21 mouse cellular contexts compared by ENCODE assay signal in the genomic region with DNA sequence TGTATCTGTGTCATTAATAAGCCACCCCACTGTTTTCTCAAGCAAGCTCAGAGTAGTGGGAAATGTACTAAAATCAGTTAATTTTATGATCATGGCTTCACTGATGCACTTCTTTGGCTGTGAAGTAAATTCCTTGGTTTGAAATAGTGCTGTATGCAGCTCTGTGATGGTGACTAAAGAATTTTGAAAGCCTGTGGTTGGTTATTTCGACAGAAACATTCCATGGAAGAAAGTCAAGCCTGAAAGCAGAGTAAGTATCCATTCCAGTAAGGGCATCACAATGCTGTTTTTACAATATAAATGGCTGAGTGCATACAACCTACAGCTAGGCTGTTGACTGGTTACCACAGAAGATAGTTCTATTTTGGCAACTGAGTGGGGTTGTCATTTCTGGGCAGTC.
DNase-seq lines count a peak whose midpoint lies in the region; TF ChIP-seq lines count a peak whose summit lies in the region.
"Had no signal": no experiment of that assay in that cellular context is flagged by ENCODE, and none has a peak within 500 bp of the region (broad histone marks: within the 10 kb centered on the region; RNA-seq: fewer than 3 reads in every experiment).

No protein-coding gene starts in this region.

- no peak overlapping the region for H3K4me3 ChIP-seq in embryonic fibroblast, embryonic 13.5 days (ENCODE audit: insufficient read depth, low read length)
- H3K4me3 ChIP-seq: embryonic facial prominence, embryonic 10.5 days; embryonic facial prominence, embryonic 12.5 days; erythroblast, embryonic 14.5 days; forebrain, embryonic 13.5 days; forebrain, embryonic 15.5 days had no signal

- no peak for TF ChIP-seq POLR2A in embryonic fibroblast, embryonic 13.5 days (IDR thresholded peaks at IDR 0.05; ENCODE audit: low read depth, low read length)

- H3K4me1 ChIP-seq in embryonic fibroblast, embryonic 13.5 days (ENCODE audit: control insufficient read depth, insufficient read depth, low read length): peaks cover 5% of the 10 kb centered on the region
- H3K4me1 ChIP-seq: embryonic facial prominence, embryonic 10.5 days; embryonic facial prominence, embryonic 12.5 days; forebrain, embryonic 13.5 days; forebrain, embryonic 15.5 days had no signal

- intact Hi-C loops in heart, postnatal 36 days (cut with DNase I): no loop called here

- H3K27ac ChIP-seq in embryonic fibroblast, embryonic 13.5 days (ENCODE audit: insufficient read depth, low read length): peak overlapping the region; percentile 96
- H3K27ac ChIP-seq: embryonic facial prominence, embryonic 10.5 days; embryonic facial prominence, embryonic 12.5 days; forebrain, embryonic 13.5 days; forebrain, embryonic 15.5 days had no signal

- peak; percentile 66 for DNase-seq in 3134 (ENCODE audit: extremely low read depth, insufficient read length, low spot score)
- DNase-seq in Muller cell, postnatal 12 days (ENCODE audit: inconsistent ontology term): peak; percentile 73
- no peak for DNase-seq in thymus, postnatal 4 days
- no peak for DNase-seq in heart, postnatal 36 days
- DNase-seq in thymus, postnatal 14 days: no peak
- DNase-seq: adrenal gland, adult 8-10 months; adrenal gland, postnatal 14 days; adrenal gland, postnatal 36 days; B cell, adult 2 months; cerebellum, adult 11-12 months; cerebellum, adult 2 months; cerebellum, adult 9-10 months; cerebellum, postnatal 10 days; cerebellum, postnatal 25 days; forebrain, postnatal 0 days had no signal

- no peak for TF ChIP-seq CTCF in embryonic fibroblast, embryonic 13.5 days (IDR thresholded peaks at IDR 0.05; ENCODE audit: borderline replicate concordance, insufficient read depth, low read length)

Comparison
In these comparisons a context has a peak if more than half of its experiments do, and no peak if none do; other contexts are left out.
1. DNase-seq: peak in 3134 (single experiment) and Muller cell, postnatal 12 days (single experiment); none in thymus, postnatal 4 days (single experiment), heart, postnatal 36 days (0 of 2) and thymus, postnatal 14 days (single experiment).